Mouse (Mus musculus): Measurements from ENCODE around the gene Brk1.

Brk1 gene

DNA sequence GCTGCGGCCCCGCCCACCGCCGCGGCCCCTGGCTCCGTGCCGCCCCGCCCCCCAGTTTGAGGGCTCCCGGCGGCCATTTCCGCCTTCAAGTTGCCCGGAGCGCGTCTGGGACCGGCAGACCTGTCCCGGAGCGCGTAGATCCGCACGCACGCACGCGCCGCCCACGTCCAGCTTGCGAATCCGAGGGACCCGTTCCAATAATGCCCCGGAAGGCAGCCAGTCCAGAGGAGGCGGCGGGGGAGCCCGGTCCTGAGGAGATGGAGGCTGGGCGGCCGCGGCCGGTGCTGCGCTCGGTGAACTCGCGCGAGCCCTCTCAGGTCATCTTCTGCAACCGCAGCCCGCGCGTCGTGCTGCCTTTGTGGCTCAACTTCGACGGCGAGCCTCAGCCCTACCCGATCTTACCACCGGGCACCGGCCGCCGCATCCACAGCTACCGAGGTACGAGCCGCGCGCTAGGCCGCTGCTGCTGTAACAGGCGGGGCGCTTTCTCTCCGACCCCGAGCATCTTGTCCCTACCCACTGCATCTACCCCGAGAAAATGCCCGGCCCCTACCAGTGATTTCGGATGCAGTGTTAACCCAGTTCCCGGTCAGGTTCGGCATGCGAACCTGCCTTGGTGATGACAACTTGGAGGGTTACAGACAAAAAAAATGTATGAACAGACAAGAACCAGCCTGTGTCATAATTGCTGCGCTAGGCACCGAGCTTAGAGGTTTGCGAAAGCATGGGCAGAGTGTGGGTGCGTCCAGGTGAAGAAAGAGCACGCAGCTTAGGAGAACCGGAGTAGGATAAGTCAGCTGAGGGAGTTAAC lies 19.6 kb downstream of the Brk1 start, which contains the start of gene Vhl:
Gene Vhl, plus strand, starts transcription at position 19 of the 811 bp plus-strand sequence.
- in situ Hi-C loops (cut with MseI, MboI) = no loop called here

DNA sequence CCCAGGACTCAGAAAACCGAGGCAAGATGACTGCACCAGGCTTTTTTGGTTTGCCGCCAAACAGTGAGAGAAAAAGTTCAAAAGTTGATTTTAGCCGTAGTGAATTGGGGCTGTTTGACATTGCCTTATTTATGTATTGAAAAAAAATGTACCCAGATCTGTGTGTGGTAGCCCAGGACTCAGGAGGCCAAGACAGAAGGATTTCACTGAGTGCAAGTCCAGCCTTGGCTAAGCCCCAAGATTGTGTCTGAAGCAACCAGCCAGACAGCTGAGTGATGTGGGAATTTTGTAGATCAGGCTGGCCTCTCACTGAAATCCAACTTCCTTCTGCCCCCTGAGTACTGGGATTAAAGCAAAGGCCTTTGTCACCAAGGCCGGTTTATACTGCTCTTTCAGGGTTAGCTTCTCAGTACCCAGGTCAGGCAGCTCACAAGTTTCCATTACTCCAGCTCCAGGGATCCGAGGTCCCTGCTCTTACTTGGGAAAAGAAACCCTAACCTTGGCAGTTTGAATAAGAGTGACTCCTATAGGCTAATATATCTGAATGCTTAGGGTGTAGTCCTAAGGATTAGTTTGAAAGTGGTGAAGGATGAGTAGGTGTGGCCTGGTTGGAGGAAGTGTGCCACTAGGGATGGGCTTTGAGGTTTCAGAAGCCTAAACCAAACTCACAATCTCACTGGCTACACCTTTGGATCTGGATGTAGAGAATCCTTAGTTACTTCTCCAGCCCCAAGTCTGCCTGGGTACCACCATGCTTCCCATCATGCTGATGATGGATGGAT lies 20.6 kb downstream of the Brk1 start:
- in situ Hi-C loops (cut with MseI, MboI) = no loop called here

DNA sequence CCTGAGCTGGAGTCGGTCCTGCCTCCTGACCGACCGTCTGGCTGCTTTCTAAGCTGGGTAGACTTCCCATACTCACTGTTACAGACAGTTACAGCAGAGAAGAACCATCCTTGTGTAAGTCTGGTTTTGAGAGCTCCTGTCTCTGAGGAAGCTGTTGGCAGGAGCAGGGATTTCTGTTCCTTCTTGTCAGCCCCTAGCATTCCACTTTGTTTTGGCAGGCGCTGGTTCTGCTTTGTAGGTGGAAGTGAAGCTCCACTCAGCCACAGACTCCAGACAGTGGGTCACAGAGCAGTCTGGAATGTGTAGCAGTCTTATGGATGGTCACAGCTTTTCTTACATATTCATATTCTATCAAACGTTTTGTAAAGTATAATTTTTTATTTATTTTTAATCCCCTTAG lies 25.8 kb downstream of the Brk1 start:
- in situ Hi-C loops (cut with MseI, MboI) = no loop called here

DNA sequence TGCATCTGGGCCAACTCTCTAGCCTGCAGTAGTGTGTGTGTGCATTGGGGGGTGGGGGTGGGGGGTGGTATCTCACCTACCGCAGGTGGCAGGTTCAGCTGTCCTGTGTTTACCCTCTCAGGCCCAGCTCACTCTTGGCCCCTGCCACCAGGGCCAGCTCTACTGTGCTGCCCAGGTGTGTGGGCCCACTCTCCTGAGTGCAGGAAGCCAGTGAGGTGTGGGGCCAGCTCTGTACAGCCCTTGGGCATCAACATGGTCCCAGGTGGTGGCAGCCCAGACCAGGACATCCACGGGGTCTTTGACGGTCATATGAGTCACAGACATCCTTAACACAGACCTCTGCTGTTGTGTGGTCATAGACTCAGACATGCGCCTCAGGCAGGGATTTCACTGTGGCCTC lies 28.3 kb downstream of the Brk1 start:
- in situ Hi-C loops (cut with MseI, MboI) = no loop called here

DNA sequence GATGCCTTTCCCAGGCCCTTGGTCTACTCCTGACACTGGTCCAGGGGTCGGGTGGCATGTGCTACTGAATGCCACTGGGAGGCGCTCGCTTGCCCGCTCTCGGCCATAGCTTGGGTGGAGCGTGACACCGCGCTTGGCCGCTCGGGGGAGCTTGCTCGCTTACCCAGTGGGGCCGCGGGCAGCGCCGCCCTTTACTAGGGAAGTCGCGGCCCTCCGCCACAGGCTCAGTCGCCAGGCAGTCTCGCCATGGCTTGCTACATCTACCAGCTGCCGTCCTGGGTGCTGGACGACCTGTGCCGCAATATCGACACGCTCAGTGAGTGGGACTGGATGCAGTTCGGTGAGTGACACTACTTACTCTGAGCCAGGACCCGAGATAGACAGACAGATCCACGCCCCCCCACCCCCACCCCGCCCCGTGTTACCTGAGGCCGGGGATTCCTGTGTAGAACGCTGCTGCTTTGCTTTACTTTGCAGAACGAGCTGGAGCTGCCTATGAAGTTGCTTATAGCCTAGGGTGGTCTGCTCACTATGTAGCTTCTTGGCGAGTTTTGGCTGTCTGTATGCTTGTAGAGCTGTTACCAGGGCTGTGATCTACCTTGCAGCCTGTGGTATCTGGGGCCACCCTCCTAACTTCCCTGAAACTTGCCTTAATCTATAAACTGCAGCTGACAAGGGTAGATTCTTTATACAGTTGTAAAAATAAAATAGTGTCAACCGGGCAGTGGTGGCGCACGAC lies 33.9 kb downstream of the Brk1 start, which contains the start of gene Irak2:
Gene Irak2, plus strand, starts transcription at position 166 of the 739 bp plus-strand sequence.
- in situ Hi-C loops (cut with MseI, MboI) = loop anchor here in 1 of 2 experiments (5.0 kb wide), 1 partner anchor 34 kb away; no protein-coding TSS in a partner anchor

DNA sequence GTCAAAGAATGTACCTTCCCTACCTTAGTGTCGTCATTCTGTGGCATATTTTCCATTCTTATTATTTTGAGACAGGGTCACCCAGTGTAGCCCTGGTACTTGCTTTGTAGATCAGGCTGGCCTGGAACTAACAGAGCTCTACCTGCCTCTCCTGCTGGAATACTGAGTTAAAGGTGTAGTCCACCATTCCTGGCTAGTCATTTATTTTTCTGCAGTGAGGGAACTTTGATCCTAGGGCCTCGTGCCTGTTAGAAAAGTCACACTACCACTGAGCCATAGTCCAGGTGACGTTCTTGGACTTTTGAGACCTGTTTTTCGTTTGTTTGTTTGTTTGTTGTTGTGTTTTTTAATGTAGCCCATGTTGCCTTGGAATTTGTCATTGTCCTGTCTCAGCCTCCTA lies 34.6 kb downstream of the Brk1 start:
- in situ Hi-C loops (cut with MseI, MboI) = loop anchor here in 1 of 2 experiments (5.0 kb wide), 1 partner anchor 33 kb away; no protein-coding TSS in a partner anchor

DNA sequence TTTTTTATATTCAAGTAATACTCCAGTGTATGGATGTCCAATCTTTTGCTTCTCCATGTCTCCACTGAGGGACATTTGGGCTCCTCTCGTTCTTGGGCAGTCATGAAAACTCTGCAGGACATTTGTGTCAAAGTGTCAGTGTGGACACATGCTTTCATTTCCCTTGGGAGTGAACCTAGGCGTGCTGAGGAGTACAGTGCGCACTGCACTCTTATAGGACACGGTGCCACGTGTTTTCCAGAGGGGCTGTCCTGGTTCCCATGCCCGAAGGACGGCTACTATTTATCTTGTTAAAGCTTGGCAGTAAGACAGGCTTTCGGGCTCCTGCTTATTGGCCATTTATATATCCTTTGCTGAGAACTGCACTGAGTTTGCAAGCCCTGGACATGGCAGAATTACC lies 38.0 kb downstream of the Brk1 start:
- in situ Hi-C loops (cut with MseI, MboI) = loop anchor here in 1 of 2 experiments (5.0 kb wide), 1 partner anchor 35 kb away; no protein-coding TSS in a partner anchor

DNA sequence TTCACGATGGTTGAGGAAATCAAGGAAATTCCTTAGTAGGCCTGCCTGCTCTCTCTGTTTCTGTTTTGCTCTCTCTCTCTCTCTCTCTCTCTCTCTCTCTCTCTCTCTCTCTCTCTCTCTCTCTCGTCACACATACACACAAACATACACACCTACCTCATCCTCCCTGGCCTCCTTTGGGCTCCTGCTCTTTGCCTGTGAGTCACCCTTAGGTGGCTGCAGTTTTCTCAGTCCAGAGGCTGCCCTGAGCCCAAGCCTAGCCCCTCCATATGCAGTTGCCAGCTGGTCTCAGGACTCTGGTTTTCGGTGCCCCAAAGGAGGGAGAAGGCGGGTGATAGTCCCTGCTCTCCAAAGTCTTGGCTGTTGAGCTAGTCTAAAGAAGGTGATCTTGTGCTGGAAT lies 38.4 kb downstream of the Brk1 start:
- in situ Hi-C loops (cut with MseI, MboI) = loop anchor here in 1 of 2 experiments (5.0 kb wide), 1 partner anchor 34 kb away; no protein-coding TSS in a partner anchor

DNA sequence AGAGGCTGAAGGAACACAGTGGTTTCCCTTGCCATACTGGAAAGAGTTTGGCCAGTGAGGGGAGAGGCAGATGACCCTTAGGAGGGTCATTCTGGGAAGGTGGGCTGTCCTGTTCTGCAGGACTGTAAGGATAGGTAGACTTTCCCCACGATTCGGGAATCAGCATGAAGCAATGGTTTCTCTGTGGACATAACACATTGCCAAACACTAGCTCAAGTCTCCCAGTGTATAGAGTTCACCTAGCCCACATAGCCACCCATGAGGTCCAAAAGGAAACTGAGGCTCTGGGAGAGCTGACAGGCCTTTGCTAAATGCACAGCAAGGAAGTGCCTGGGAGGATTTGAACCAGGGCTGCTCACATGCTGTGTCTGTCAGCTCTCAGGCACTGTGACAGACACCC lies 39.4 kb downstream of the Brk1 start:
- in situ Hi-C loops (cut with MseI, MboI) = loop anchor here in 1 of 2 experiments (5.0 kb wide), 1 partner anchor 33 kb away; no protein-coding TSS in a partner anchor

DNA sequence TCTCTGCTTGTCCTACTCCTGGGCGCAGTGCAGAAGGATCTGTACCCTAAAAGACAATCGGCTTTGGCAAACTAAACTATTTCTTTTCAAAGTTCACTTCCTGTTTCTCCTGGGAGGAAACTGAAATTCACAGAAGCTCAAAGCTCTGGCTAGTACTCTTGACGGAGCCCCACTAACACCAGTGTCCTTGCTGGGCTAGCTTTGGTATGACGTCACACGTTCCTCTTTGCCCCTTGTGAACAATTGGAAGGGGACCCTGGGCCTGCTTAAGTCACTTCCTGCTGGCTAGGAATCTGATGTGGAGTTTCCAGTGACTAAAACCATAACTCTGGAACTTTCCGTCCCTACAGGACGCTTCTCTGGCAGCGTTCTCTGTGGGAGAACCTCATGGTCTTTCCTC lies 40.2 kb downstream of the Brk1 start:
- in situ Hi-C loops (cut with MseI, MboI) = loop anchor here in 1 of 2 experiments (5.0 kb wide), 1 partner anchor 32 kb away; no protein-coding TSS in a partner anchor

DNA sequence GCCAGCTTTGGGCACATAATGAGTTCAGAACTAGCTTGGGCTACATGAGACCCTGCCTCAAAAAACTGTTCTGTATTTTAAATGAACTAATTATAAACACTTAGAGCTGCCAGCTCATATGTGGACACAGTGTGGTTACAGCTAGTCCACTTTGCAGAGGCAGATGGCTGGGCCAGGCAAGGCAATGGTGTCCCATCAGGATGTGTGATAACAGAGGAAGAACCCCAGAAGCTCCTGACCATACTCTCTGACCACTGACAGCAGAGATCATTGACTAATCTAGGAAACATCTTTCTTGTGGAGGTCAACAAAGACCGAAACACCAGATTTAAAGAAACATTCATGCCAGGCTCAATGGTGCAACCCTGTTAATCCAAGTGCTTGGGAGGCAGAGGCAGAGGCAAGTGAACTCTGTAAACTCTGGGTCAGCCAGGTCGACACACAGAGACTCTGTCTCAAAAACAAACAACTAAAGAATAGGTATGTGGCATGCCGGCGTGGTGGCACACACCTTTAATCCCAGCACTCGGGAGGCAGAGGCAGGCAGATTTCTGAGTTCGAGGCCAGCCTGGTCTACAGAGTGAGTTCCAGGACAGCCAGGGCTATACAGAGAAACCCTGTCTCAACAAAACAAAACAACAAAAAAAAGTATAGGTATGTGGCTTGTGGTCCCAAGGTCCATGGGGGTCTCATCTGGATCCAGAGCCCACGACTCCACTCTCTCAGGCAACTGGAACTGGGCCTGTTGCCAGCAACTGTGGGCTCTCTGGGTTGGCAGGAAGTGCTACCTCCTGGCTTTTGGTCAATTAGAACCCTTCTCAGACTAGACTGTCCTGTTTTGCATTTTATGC lies 45.0 kb downstream of the Brk1 start:
- in situ Hi-C loops (cut with MseI, MboI) = no loop called here

DNA sequence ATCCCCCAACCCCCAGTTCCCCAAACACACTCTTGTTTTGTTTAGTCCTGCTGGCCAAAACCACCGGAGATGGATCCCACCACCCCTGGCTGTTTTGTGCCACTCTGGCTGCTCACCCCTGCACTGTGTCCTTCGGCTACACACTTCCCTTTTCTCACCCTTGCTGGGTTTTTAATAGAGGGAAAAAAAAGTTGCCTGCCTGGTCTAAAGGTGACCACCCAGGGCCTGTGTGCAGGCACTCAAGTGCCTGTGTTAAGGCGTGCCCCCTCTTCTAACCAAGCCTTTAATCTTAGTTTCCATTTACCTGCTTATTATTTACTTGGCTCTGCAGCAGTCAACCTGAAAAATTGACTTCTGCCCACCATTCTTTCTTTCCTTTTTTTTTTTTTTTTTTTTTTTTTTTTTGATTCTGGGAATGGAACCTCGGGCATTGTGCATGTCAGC lies 45.6 kb downstream of the Brk1 start:
- in situ Hi-C loops (cut with MseI, MboI) = no loop called here

DNA sequence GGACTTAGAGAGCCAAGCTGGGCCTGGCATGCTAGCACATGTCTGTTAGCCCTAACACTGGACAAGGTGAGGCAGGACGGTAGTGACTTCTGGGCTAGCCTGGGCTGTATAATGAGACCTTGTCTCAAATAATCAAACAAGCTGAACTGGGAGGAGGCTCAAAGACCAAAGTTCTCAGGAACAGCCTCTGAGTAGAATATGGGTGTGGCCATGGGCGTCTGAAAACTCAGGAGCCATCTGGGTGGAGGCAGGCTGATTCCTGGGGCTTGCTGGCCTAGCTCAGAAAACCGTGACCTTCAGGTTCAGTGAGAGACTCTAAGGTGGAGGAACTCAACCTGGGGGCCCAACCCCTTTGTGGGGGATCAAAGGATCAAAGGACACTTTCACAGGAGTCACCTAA lies 47.1 kb downstream of the Brk1 start:
- in situ Hi-C loops (cut with MseI, MboI) = no loop called here

DNA sequence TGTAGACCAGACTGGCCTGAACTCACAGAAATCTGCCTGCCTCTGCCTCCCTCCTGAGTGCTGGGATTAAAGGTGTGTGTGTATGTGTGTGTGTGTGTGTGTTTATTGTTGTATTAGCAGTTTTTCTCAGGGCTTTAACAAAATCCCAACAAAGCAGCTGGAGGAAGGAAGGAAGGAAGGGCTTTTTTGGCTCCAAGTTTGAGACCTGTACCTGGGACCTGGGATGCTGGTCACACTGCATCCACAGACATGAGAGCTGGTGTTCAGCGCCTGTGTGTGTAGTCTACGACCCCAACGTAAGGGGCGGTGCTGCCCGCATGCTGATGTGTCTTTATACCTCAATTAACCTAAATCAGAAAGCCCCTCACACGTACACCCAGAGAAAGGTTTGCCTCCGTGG lies 49.0 kb downstream of the Brk1 start:
- in situ Hi-C loops (cut with MseI, MboI) = no loop called here

DNA sequence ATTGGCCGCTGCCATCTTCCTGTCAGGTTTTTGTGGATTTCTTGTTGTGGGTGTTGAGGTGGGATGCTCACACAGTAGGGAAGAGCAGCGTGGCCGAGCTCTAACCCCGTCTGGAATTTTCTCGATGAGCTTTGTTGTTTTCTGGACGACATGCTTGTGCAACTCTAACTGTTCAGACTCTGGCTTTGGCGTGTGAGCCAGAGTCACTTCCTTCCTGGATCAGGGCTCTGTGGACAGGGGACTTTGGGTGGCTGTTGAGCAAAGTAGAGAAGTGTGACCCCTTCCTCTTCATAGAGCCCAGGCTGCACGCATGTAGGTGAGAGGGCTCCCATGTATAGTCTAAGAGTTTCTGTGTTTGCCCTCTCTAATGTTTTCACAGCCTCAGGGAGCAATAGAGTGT lies 49.5 kb downstream of the Brk1 start:
- in situ Hi-C loops (cut with MseI, MboI) = no loop called here

DNA sequence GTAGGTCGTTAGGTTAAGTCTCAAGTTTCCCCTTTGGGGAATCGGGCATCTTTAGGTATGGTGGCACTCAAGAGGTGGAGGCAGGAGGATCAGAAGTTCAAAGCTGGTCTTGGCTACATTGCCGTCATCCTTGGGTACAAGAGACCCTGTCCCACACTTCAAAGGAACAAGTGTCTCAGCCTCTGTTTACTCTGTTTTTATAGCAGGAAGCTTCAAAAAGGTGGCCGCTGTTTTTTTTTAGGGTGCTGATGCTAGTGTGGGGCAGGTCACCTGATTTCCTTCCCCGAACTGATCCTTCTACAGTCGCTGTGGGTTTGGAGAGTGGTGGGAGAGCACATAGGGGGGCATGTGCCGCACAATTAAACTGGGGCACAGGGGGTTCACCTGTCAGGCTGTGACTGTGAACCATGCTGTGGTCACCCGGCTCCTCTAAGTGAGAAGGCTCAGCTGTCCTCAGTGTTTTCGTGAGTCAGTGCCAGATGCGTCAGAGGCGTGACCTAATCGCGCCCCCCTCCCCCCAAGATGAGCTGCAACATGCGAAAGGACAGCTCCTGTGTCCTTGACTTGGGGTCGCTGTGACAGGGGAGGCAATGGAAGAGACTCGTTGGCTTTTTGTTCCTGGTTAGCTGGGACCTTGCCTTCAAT lies 50.3 kb downstream of the Brk1 start:
- in situ Hi-C loops (cut with MseI, MboI) = no loop called here

DNA sequence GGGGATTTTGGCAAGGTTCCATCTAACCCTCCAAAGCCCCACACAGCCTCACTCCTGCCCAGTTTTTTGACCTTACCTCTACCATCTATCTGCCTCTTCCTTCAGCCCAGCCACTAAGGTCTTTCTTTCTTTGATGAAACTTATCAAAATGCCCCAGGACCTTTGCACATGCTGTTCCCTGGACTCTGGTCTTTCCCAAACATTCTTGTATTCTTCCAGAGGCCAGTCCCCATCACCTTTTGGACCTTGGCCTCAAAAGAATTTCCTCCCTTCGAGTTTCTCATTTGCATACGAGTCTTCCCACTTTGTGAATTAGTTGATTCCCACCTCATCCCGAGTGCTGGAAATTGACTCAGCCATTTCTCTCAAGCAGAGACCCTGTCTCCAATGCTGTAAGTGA lies 50.9 kb downstream of the Brk1 start:
- in situ Hi-C loops (cut with MseI, MboI) = no loop called here

DNA sequence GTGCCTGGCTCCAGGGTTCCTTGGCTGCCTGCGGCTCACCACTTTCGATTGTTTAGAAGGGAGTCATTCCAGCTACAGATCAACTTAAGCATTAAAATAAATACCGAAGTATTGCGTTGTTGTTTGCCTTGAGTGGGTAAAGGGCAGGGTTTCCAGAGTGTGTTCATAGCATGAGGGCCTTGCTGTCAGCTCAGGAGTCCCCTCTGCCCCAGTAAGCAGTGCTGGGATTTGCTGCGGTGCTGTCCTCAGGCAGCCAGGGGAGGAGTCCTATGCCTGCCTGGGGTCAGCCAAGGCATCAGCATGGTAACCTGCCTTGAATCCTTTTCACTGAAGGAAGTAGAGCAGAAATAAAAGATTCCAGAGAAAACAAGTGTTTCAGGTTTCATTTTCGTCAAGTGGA lies 52.3 kb downstream of the Brk1 start:
- in situ Hi-C loops (cut with MseI, MboI) = no loop called here

DNA sequence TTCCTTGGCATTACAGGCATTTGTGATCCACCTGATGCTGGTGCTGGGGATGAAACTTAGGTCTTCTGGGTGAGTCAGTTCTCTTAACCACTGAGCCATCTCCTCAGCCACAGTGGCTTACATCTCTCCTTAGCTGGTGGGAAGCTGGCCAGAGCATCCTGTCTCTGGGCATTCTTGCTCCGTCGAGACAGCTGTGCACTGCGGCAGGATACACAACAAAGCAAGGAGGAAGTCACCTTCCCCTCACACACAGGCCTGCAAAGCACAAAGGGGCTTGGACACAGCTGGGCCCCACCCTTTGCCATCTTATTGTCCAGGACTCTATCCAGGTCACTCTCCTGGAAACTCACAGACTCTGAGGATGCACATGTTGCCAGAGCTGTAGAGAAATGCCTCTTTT lies 53.7 kb downstream of the Brk1 start:
- in situ Hi-C loops (cut with MseI, MboI) = no loop called here

All from mouse trophoblast stem cell (cell line).